Mouse (Mus musculus): ENCODE measurements around the gene Mid1ip1. TPM values are rescaled to one million over a fixed set of nuclear protein-coding genes. Genes with fewer than 3 reads are reported as not detected.

Gene Mid1ip1
- polyA plus RNA-seq, 1 experiment from 2014 or later: 59.3 TPM

DNA sequence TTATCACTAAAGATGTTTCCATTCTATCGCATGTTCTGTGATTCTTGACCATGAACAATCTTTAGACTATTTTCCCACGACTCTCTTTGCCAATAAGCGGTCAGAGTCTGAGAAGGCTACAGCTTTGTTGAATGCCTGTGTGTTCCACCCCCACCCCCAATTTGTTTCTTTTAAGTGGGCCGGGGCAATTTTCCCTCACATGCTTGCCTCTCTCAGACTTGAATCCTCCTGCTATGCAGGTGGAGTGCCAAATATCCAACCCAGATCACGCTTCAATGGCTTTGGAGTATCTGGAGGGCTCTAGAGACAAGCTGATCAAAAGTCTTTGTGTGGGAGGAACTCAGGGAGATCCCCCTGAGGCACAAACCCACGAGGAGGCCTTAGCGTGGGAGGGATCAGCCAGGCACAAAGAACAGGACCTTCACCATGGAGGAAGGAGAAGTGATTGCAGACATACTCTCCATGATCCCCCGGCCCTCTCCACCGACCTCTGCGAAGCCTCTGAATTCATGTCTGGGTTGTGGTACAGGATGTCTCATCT lies 48.7 kb downstream of the Mid1ip1 start:
- Histone ChIP-seq H3K79me2 (ENCODE audit: inconsistent target) (no peaks in the 10 kb centered on the region), H3K4me3 (ENCODE audit: inconsistent target) (no peak overlapping the region), H3K27ac (no peak overlapping the region), H3K36me3 (ENCODE audit: inconsistent target) (no peaks in the 10 kb centered on the region)
- 80% methylated on average over 10 of the region's 10 CpGs for WGBS (ENCODE audit: missing documents)

Other genes starting within 250 kb of the Mid1ip1 start
- gene Tspan7, start 229.9 kb upstream of the Mid1ip1 start, polyA plus RNA-seq (2018): 0.33 to 1.8 TPM (median 0.93 TPM) in 3 replicates

Data from macrophage (primary cell).